Mouse (Mus musculus): ENCODE data around the gene Pik3r3.
"Not testable (repeated sequence)": the region's sequence is repeated elsewhere in the genome, so short reads cannot be mapped to it uniquely, and the experiment has no call there.

Gene Pik3r3

DNA sequence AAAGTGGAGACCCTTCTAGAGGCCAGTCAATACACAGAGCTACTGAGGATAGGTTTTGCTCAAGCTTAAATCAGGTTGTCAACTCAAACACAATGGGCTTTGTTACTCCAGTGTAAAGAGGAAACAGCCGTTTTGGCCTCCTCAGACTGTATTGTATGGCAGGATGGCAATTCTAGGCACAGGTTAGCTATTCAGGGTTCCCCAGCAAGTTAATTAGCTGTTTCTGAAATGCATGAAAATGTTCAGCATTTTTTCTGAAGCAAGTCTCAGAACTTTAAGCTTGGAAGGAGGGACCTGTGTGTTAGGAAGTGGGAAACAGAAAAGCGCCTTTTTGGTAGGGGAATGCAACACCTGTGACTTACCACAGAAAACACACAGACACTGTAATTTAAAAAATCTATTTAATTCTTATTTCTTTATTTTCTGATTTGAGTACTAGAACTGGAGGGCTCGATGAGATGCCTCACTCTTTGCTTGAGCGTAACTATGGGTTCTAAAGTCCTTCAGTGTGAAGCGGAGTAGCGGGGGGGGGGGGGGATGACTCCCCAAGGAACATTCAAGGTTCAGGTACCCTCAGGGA is 1.3 kb upstream of the Pik3r3 start:
- no peak for DNase-seq (ENCODE audit: low spot score in 2 of 2)

DNA sequence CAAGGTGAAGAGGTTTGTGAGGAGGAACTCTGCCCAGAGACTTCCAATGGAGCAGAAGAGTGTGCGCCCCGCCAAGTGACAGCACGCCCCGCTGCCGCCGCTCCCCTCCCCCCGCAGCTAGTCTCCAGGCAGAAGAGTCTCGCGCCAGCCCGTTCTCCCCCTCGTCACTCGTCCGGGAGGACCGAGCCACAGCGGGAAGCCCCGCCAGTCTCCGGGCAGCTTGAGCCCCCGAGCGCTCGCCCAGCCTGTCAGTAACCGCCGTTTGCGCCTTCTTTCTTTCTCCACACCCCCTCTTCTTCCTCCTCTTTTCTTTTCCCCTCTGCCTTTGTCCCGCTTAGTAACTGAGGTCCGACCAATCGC is 658 bp upstream of the Pik3r3 start:
- DNase-seq (ENCODE audit: low spot score in 2 of 2): no peak

GRCm38 (mm10) chr4:116221996-116222842 is 801 bp downstream of the Pik3r3 start:
- DNase-seq (ENCODE audit: low spot score in 2 of 2): peak; percentile 26 to 49

GRCm38 (mm10) chr4:116222843-116223119 is 1.4 kb downstream of the Pik3r3 start:
- DNase-seq (ENCODE audit: low spot score in 2 of 2): no peak

GRCm38 (mm10) chr4:116243377-116243776 is 22.0 kb downstream of the Pik3r3 start:
- peak; percentile 31 to 37 for DNase-seq (ENCODE audit: low spot score in 2 of 2)

DNA sequence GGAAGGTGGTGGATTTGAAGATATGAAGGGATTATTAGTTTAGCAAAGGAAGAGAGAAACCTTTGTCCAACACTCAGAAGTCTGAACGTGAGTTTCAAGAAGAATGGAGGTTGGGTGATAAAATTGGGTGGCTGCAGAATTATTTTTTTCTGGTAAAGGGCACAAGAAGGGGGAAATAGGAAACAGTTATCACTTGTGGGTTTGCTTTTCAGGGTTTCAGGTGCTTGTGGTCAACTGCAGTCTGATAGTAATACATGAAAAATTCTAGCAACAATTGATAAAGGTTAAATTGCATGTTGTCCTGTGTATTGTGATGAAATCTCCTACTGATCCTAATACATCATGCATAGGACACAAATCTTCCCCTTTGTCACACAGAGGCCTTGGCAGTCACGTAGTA is 22.8 kb downstream of the Pik3r3 start:
- no peak for DNase-seq (ENCODE audit: low spot score in 2 of 2)

GRCm38 (mm10) chr4:116245926-116246325 is 24.5 kb downstream of the Pik3r3 start:
- DNase-seq (ENCODE audit: low spot score in 2 of 2): not testable (repeated sequence)

GRCm38 (mm10) chr4:116249986-116250385 is 28.6 kb downstream of the Pik3r3 start:
- no peak for DNase-seq (ENCODE audit: low spot score in 2 of 2)

GRCm38 (mm10) chr4:116268220-116268619 is 46.8 kb downstream of the Pik3r3 start:
- no peak for DNase-seq (ENCODE audit: low spot score in 2 of 2)

DNA sequence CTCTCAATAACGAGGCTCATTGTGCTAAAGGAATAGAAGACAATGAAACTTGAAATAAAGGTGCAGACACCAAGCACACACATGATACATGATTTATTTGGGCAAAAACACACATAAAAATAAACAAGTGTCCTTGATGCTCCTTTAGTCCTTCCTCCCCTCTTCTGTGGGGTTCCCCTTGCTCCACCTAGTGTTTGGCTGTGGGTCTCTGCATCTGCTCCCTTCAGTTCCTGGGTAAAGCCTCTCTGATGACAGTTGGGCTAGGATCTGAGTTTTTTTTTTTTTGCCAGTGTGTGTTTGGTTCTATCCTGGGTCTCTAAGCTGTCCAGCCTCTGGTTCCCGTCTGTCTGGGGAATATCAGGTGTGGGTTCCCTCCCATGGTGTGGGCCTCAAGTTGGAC is 60.8 kb downstream of the Pik3r3 start:
- DNase-seq (ENCODE audit: low spot score in 2 of 2): no peak

- peak; percentile 53 to 66 for DNase-seq (ENCODE audit: low spot score in 2 of 2)
Observed at GRCm38 (mm10) chr4:116291561-116291960, 70.1 kb downstream of the Pik3r3 start.

DNA sequence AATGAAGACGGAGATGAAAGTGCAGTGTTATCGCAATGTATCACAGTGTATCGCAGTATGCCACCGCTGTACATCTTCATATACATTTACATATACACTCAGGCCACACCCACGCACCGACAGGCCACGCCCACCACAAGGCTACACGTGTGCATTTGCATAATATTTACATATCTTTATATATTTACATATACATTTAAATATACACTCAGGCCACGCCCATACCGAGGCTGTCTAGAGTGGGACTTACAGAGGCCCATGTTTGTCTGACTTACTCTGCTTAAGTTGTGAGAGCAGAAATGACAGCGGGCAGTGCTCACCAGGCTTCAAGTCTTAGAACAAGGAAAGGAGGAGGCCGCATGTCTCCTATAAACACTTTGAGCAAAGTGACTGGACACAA is 71.9 kb downstream of the Pik3r3 start:
- no peak for DNase-seq (ENCODE audit: low spot score in 2 of 2)

GRCm38 (mm10) chr4:116300878-116301355 is 79.5 kb downstream of the Pik3r3 start:
- peak; percentile 15 to 26 for DNase-seq (ENCODE audit: low spot score in 2 of 2)

- DNase-seq (ENCODE audit: low spot score in 2 of 2): no peak
Observed at GRCm38 (mm10) chr4:116304551-116304950, 83.1 kb downstream of the Pik3r3 start.

GRCm38 (mm10) chr4:116317575-116317974 is 96.2 kb downstream of the Pik3r3 start:
- DNase-seq (ENCODE audit: low spot score in 2 of 2): no peak

DNA sequence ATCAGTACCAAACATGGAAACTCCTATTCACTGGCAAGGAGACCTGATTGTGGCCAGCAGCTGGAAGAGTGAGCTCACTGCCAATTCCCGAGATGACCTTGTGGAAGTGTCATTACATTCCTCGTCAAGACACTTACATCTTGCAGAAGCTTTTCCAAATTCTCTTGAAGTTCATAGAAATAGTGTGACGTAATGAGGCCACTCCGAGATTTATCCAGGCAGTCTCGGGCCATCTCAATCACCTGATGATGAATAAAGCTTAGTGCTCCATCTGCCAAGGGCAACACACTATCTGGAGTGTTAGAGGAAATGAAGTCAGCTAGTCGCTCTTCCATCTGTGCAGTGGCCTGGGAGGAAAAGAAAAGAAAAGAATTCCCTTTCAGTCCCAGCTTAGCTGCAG is 100.7 kb downstream of the Pik3r3 start:
- DNase-seq (ENCODE audit: low spot score in 2 of 2): no peak

- DNase-seq (ENCODE audit: low spot score in 2 of 2): no peak
Observed at GRCm38 (mm10) chr4:116329256-116329655, 107.8 kb downstream of the Pik3r3 start.

DNA sequence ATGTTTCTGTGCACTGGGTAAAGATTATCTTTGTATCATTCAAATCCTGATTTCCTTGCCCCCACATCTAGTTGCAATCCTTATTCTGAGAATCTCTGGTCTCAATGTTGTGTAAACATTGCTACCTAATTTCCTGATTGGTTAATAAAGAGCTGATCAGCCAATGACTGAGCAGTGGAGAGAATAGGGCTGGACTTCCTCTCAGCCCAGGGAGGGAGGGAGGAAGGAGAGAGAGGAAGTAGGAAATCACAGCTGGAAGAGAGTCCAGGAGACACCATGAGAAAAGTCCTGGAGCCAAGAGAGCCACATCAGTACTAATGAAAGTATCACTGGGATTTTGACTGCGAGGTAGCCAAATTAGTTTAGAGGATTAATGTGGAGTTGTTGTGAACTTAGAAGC is 114.9 kb downstream of the Pik3r3 start:
- DNase-seq (ENCODE audit: low spot score in 2 of 2): no peak

DNA sequence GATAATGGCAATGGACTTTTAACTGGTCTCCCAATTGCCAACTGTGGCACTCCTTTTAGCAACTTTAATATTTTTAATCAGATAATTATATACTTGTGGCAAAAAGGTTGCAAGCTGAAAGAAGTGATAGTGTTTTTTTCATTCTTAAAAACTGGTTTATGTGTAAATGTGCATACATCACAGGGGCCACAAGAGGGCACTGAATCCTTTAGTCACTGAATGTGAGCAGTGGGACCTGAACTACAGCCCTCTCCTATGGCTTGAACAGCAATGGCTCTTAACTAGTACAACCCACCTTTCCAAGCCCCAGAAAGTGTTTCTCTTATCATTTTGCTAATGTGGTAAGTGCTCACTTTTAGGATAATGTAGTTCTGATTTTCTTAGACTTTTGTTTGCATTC is 120.7 kb downstream of the Pik3r3 start:
- peak; percentile 74 to 77 for DNase-seq (ENCODE audit: low spot score in 2 of 2)

DNA sequence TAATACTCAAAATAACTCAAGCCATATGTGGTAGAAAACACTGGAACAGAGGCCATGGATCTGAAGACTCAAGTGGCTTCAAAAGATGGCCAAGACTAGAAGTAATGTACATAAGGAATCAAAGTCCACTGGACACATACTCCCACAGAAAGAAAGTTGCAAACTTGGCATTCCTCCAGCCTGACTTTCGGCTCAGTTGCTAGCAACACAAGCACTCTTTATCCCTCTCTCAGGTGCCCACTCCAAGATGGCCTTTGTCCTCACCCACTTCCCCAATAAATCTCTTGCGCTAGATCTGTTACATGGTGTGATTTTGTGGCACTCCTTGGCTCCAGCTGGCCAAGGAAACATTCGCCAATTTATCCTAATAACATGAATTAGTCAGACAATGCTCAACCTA is 131.1 kb downstream of the Pik3r3 start:
- no peak for DNase-seq (ENCODE audit: low spot score in 2 of 2)
